12 mouse cellular contexts compared by ENCODE assay signal in the genomic region with DNA sequence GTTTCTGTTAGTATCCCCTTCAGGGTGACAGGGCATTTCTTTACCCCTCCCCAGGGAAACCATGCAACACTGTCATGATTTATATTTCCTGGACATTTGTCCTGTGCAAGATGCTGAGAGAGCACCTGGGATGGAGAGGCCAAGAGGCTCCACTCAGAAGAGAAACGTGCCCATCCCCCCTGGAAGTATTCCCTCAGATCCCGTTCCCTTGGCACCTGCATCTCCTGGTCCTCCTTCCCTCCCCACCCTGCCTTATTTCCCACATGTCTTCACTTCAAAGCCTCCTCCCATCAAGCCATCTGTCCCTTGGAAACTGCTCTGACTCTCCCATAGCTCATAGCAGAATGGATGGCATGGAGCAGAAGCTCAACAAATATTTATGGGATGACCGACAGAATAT.
DNase-seq lines count a peak whose midpoint lies in the region.
"Had no signal": no experiment of that assay in that cellular context is flagged by ENCODE, and none has a peak within 500 bp of the region (broad histone marks: within the 10 kb centered on the region; RNA-seq: fewer than 3 reads in every experiment).

No protein-coding gene starts in this region.

- DNase-seq in cerebellum, postnatal 10 days = peak; percentile 56 to 61
- no peak for DNase-seq in cerebellum, postnatal 4 days (ENCODE audit: low spot score in 2 of 2)
- DNase-seq in cerebellum, postnatal 25 days = peak; percentile 46 to 56
- no peak for DNase-seq in cerebellum, adult 11-12 months
- DNase-seq in heart, adult 11 months = peak; percentile 71
- no peak for DNase-seq in heart, postnatal 4 days
- DNase-seq: adrenal gland, adult 8-10 months; adrenal gland, postnatal 14 days; adrenal gland, postnatal 36 days; B cell, adult 2 months; cerebellum, adult 11 months; embryo, embryonic 11 days had no signal

Comparison
In these comparisons a context has a peak if more than half of its experiments do, and no peak if none do; other contexts are left out.
1. DNase-seq: peak in cerebellum, postnatal 10 days (2 of 2), cerebellum, postnatal 25 days (2 of 2) and heart, adult 11 months (single experiment); none in cerebellum, postnatal 4 days (0 of 2), cerebellum, adult 11-12 months (single experiment) and heart, postnatal 4 days (single experiment).